Mouse (Mus musculus): ENCODE measurements at regions not wholly inside any gene's neighbourhood (a gene's known extent, or its start where the extent isn't known, plus 50 kb on each side); places are given as distances from the start of the nearest gene placed in this dataset.

- H3K4me1 ChIP-seq (ENCODE audit: control insufficient read depth in 1 of 2, insufficient read depth in 2 of 2, low read length in 2 of 2) = no peaks in the 10 kb centered on the region
- TF ChIP-seq BHLHE40 (IDR thresholded peaks at IDR 0.05; ENCODE audit: borderline replicate concordance, low read depth, low read length) (no peak), UBTF (IDR thresholded peaks at IDR 0.05; ENCODE audit: borderline replicate concordance, insufficient read depth, low read depth, low read length) (no peak), SMC3 (IDR thresholded peaks at IDR 0.05; ENCODE audit: low read depth, low read length) (no peak)
- no peaks in the 10 kb centered on the region for H3K27me3 ChIP-seq (ENCODE audit: control insufficient read depth in 1 of 2, insufficient read depth in 2 of 2, low read length in 2 of 2)
- H3K9ac ChIP-seq (ENCODE audit: control insufficient read depth, low read depth, low read length, poor library complexity, severe bottlenecking) = no peak overlapping the region
- no peak for DNase-seq (ENCODE audit: low read depth, low spot score)
- H3K4me3 ChIP-seq (ENCODE audit: control insufficient read depth in 1 of 2, insufficient read depth in 1 of 2, low read depth in 2 of 2, low read length in 2 of 2) = no peak overlapping the region
- no peaks in the 10 kb centered on the region for H3K36me3 ChIP-seq (ENCODE audit: control insufficient read depth in 1 of 2, insufficient read depth in 2 of 2, low read length in 2 of 2)
- no peak overlapping the region for H3K27ac ChIP-seq (ENCODE audit: control insufficient read depth, low read depth, low read length)
- no peaks in the 10 kb centered on the region for H3K79me2 ChIP-seq (ENCODE audit: control insufficient read depth, insufficient read depth, low read length, poor library complexity)
- no peaks in the 10 kb centered on the region for H3K9me3 ChIP-seq (replicated peaks; ENCODE audit: insufficient read depth, low read length)
These were observed 166.4 kb downstream of the Gm11077 start for GRCm38 (mm10) chr6:140895441-140895840.

DNA sequence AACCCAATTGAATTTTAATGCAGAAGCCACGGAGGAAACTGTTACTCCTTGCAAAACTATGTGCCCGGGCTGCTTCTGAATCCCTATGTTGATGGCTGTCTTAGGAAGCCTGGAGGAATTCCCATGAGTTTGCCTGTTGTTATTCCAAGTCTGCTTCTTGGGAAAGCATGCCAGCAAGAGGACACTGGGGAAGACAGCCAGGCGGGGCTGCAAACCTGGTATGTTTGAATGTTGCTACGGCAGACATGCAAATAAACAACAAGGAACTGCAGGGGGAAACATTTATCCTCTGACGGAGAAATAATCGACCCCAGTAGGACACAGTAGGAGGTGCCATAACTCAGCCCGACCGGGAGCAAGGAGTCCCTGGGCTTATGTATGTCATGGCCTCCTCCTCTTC lies 168.0 kb downstream of the Gm11077 start:
- Histone ChIP-seq H3K4me1 (ENCODE audit: control insufficient read depth in 1 of 2, insufficient read depth in 2 of 2, low read length in 2 of 2) (no peaks in the 10 kb centered on the region), H3K9me3 (replicated peaks; ENCODE audit: insufficient read depth, low read length) (no peaks in the 10 kb centered on the region), H3K27me3 (ENCODE audit: control insufficient read depth in 1 of 2, insufficient read depth in 2 of 2, low read length in 2 of 2) (no peaks in the 10 kb centered on the region), H3K4me3 (ENCODE audit: control insufficient read depth in 1 of 2, insufficient read depth in 1 of 2, low read depth in 2 of 2, low read length in 2 of 2) (no peak overlapping the region), H3K27ac (ENCODE audit: control insufficient read depth, low read depth, low read length) (no peak overlapping the region), H3K79me2 (ENCODE audit: control insufficient read depth, insufficient read depth, low read length, poor library complexity) (no peaks in the 10 kb centered on the region), H3K36me3 (ENCODE audit: control insufficient read depth in 1 of 2, insufficient read depth in 2 of 2, low read length in 2 of 2) (no peaks in the 10 kb centered on the region), H3K9ac (ENCODE audit: control insufficient read depth, low read depth, low read length, poor library complexity, severe bottlenecking) (no peak overlapping the region)
- no peak for DNase-seq (ENCODE audit: low read depth, low spot score)
- TF ChIP-seq SIN3A (IDR thresholded peaks at IDR 0.05; ENCODE audit: low read length) = no peak
- TF ChIP-seq GABPA (IDR thresholded peaks at IDR 0.05; ENCODE audit: low read depth, low read length) = no peak
- TF ChIP-seq POLR2AphosphoS2 (IDR thresholded peaks at IDR 0.05; ENCODE audit: low read length) = no peak
- TF ChIP-seq JUND (IDR thresholded peaks at IDR 0.05; ENCODE audit: low read depth, low read length) = no peak
- TF ChIP-seq MXI1 (IDR thresholded peaks at IDR 0.05; ENCODE audit: low read depth, low read length) = no peak
- no peak for TF ChIP-seq MEF2A (IDR thresholded peaks at IDR 0.05; ENCODE audit: extremely low read depth, insufficient replicate concordance, low read depth, low read length, poor library complexity, severe bottlenecking)
- no peak for TF ChIP-seq KAT2A (conservative IDR thresholded peaks at IDR 0.05; ENCODE audit: low read depth, low read length)
- no peak for TF ChIP-seq ELF1 (IDR thresholded peaks at IDR 0.05; ENCODE audit: low read depth, low read length)
- TF ChIP-seq TAL1 (IDR thresholded peaks at IDR 0.05; ENCODE audit: low read length) = no peak
- no peak for TF ChIP-seq MYC (IDR thresholded peaks at IDR 0.05; ENCODE audit: low read depth, low read length)
- no peak for TF ChIP-seq BHLHE40 (IDR thresholded peaks at IDR 0.05; ENCODE audit: borderline replicate concordance, low read depth, low read length)
- no peak for TF ChIP-seq ZNF384 (IDR thresholded peaks at IDR 0.05; ENCODE audit: low read depth, low read length)
- no peak for TF ChIP-seq ZKSCAN1 (IDR thresholded peaks at IDR 0.05; ENCODE audit: low read depth, low read length)
- no peak for TF ChIP-seq ETS1 (IDR thresholded peaks at IDR 0.05; ENCODE audit: low read depth, low read length)

Data from MEL (cell line).